Mouse (Mus musculus) common myeloid progenitor, adult 5-6 weeks (primary cell): ENCODE data around the gene Gen1. TPM values are rescaled to one million over a fixed set of nuclear protein-coding genes. Genes with fewer than 3 reads are reported as not detected.

ENCODE experiments used
- ATAC-seq: replicated peaks from 2 replicates; pipeline ENCODE4 v1.8.0; 2016; ENCODE audit warnings: low read depth, mild to moderate bottlenecking, moderate TSS enrichment, inconsistent platforms; ENCODE audit not compliant: poor library complexity, severe bottlenecking
- total RNA-seq: library from RNA; stranded (forward); fragments of 200-1000, 187-1606 nt; gene quantifications from 2 replicates; pipeline ENCODE4 v1.2.3, GENCODE M21; 2017

The Gen1 gene
- total RNA-seq, 1 experiment from 2014 or later, result 28.8 TPM

DNA sequence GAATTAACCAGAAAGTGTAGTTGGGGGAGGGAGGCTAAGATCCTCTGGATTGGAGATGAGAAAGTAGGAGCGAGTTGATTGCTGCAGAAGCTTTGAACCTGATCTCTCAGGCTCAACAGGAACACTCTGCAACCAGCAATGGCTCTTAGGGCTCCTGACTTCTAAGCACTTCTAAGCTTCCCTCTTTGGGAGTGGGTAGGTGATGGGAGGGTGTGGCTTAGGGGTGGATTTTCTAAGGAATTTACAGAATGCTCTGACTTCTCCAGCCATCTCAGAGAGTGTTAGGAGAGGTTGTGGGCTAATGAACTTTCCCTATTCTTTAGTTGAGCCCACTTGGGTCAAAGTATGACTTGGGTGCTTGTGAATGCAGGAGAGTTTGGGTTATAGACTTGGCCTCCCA is 39.5 kb downstream of the Gen1 start:
- no peak for ATAC-seq

DNA sequence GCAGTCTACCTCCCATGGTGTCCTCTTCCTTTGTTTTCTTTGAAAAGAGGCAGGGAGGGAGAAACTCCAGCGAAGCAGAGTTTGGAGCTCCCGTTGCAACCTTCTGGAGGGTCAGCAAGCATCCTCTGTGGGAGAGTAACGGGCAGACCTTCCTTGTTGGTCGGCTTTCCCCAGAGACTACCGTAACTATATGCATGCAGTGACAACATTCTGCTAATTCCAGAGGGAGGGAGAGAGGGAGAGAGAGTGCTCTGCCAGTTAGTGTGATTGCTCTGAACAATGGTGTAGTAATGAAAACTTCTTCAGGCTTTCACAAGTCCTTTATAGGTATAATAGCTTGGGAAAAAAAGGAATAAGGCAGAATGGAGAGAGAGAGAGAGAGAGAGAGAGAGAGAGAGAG is 40.9 kb downstream of the Gen1 start:
- no peak for ATAC-seq

DNA sequence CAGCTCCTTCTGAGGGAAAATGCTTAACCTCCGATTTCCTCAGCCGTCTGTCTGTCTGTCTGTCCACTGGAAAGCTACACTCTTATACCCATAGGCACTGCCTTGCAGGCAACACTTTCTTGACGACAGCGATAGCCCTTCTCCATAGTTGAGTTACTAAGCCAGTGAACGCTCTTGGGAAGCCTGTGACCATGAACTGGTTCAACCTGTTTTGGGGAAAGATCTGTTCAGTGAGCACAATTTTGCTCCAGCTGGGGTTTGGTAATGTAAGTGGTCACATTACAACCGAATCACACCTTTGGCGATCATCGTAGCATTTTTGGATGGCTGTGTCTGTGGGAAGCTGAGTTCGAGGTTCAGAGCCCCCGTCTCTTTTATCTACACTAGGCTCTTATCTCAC is 42.5 kb downstream of the Gen1 start:
- no peak for ATAC-seq

DNA sequence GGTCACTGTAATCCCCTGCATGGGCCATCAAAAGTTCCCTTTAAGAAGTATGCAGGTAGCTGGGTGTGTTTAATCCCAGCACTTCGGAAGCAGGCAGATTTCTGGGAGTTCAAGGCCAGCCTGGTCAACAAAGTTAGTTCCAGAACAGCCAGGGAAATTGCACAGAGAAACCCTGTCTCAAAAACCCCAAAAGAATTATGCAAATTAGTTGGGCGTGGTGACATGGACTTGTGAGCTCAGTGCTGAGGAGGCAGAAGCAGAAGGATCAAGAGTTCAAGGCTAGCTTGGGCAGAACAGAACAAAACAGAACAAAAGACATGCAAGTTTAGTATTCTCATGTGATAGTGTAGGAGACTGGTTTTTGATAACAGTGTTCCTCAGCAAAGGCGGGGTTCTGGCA is 43.0 kb downstream of the Gen1 start:
- ATAC-seq, result no peak

DNA sequence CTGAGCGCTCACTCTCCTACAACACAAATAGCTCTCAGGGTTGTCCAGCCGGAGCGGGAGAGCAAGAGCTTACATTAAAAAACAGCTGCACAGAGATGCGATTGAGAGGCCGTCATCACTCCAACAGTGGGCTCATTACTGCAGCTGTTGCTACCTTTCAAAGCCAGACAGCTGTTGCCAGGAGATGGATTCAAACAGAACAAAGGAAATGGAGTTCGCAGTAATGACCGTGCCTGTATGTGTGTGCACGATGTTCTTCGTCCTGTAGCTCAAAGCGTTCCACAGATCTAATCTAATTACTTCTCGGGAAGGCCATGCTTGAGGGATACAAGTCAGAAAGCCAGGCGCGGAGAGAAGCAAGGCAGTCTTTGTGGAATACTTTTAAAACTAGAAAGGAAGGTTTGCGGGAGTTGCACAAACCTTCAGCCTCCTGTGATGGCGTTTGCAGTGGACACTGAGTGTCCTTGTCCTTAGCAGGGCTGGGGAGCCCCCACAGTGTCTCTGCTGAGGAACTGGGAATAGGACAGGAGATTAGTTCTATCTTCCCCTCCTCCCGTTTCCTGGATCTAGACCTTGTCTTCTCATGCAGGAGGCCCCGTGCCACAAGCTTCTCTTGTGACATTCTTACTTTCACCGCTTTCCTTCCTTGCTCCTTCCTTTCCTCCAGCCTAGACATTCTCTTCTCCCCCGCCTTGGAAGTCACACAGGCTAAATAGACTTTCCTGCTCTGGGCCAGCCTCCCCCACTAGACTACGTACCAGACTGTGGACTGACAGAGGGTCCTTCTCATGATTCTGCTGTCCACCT is 43.9 kb downstream of the Gen1 start:
- no peak for ATAC-seq

DNA sequence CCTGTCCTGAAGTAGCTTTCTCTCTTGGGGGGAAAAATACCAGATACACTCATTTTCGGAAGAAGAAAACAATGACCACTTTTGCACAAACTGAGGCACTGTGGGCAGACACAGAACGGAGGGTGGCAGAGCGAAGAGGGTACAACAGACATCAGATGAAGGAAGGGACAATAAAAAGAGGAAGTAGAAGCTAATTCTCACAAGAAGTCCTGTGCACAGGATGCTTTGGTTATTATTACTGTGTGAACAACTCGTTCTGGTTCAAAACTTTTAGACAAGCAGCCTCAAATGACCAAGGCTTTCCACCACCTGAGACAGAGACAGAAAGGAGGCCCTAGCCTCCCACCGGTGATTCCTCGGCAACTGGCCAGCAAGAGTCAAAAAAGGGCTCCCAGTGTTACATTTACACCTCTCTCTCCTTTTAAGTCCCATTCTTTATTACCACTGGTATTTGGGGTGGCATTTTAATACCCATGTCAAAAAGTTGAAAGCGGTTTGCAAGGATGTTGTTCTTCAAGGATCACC is 47.8 kb downstream of the Gen1 start:
- ATAC-seq, result peak; percentile 87

GRCm38 (mm10) chr12:11216454-11216853 is 49.1 kb downstream of the Gen1 start:
- no peak for ATAC-seq

GRCm38 (mm10) chr12:11215555-11215954 is 50.0 kb downstream of the Gen1 start:
- ATAC-seq, result no peak; the same call in 1 of the 2 replicates

DNA sequence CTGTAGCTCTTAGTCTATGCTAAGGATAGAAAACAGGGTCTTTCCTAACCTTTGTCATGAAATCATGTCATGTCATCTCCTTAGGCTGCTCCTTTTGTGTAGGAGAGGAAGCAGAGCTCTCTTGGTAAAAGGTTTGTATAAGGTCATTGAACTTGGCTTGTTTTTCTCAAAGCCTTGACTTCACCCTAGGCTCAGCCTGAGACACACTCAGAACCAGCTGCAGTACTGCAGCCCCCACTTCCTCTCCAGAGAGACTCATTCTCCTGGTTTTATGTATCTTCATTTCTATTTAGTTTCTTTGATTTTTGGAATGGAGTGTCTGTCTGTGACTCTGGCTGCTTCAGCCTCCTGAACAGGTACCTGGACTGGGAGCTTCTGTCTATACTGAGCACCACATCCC is 50.8 kb downstream of the Gen1 start:
- no peak for ATAC-seq

DNA sequence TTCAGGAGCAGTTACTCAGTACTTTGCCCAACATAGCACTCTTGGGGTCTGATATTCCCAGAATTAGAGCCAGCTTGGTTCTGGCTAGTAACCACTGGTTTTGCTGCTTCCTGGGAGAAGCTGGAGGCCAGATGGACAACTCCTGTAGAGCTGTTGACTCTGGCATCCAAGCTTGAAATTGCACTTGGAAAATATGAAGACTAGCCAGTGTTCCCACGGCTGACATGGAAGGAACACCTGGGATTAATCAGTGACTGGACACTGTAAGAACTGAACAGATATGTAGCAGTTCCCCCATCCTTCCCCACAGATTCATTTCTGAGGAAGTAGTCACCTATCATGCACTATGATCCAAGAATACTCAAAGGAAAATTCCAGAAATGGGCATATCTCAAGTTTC is 52.7 kb downstream of the Gen1 start:
- no peak for ATAC-seq

DNA sequence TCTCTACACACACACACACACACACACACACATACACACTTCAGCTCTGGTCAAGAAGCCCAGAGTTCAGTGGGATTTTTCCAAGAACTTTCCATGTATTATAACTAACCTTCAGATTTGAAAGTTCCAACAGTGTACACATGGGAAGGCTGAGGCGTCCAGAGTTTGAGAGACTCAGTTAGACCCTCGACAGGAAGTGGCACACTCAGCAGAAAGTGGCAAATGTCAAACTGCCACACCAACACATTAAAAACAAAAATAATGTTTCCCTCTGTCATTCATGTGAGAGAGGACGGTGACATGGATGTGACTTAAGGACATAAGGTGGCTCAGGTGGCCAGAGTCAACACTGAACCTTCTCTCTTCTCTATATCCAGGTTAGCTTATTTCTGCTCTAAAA is 55.2 kb downstream of the Gen1 start:
- 0 out of 2 replicates have a peak, but pooled peaks have one; percentile 15 for ATAC-seq

- peak; percentile 85 for ATAC-seq
Measured at GRCm38 (mm10) chr12:11209636-11210035, 56.0 kb downstream of the Gen1 start.

DNA sequence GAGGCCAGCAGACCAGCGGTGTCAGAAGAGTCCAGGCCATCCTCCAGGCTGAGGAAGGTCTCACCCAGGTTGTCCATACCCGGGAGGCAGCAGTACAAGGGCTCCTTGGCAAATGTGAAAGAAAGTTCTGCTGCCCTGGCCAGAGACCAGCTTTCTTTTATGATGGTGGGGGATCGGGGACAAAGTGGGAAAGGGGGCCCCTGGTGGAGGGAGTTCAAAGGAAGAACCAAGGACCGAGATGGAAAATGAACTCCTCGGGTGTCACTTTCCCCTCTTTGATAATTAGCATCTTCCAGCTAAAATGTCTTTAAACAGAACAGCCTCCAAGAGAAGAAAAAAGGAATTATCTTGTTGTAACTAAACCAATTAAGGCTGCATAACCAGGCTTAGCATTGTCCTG is 56.7 kb downstream of the Gen1 start, which contains the start of gene Msgn1:
TSS of gene Msgn1 (minus strand) at position 101 of the 400 bp plus-strand sequence.
- no peak for ATAC-seq

DNA sequence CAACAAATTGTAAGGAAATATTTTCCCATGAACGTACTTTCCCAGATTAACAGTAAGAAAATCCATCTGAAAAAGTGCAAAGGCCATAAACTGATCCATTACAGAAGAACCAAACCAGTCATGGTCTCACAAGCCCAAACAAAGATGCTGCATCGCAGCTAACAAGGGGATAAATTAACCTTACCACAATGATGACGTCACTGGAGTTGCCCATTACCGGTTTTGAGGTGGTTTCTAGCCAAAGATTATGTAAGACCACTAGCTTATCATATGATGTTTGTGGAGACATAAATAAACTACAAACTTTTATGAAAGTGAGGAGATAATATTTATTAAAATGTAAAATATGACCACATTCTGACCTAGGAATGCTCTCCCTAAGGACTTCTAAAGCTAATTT is 59.3 kb downstream of the Gen1 start:
- no peak for ATAC-seq

GRCm38 (mm10) chr12:11203694-11204665 is 61.6 kb downstream of the Gen1 start:
- no peak for ATAC-seq

- 0 out of 2 replicates have a peak, but pooled peaks have one; percentile 42 for ATAC-seq
Measured at GRCm38 (mm10) chr12:11202476-11202875, 63.1 kb downstream of the Gen1 start.

GRCm38 (mm10) chr12:11200711-11201110 is 64.9 kb downstream of the Gen1 start:
- ATAC-seq, result no peak; the same call in 1 of the 2 replicates

DNA sequence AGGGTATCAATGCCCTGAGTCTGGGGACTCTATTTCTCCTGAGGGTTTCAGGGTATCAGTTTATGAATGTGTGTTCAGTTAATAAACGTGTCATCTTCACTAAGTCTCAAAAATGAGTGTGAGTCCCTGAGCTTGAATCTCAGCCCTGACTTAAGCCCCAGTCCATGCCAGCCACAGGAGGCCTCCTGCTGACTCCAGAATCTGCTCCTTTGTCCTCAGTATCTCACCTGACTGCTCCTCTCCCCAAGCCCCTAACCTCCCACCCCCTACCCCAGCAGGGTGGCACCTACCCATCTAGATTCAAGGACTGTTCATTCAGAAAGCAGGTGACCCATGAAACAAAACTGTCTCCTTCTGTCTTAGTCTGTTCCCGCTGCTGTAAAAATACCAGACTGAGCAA is 67.0 kb downstream of the Gen1 start:
- no peak for ATAC-seq

DNA sequence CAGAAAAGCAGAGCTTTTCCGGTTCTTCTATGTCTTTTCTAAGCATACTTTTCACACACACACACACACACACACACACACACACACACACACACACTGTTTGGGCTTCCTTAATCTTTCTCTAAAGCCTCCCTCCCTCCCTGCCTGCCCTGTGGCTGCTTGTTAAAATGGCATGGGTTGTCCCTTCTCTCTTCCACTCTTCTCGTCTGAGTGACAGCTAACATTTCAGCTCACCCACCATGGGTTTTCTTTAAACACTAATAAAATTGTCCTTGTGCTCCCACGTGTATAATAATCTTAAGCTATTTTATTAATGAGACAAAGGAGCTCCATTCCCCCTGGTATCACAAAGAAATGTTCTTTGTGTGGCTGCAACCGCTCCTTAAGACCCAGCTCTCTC is 67.6 kb downstream of the Gen1 start:
- no peak for ATAC-seq

DNA sequence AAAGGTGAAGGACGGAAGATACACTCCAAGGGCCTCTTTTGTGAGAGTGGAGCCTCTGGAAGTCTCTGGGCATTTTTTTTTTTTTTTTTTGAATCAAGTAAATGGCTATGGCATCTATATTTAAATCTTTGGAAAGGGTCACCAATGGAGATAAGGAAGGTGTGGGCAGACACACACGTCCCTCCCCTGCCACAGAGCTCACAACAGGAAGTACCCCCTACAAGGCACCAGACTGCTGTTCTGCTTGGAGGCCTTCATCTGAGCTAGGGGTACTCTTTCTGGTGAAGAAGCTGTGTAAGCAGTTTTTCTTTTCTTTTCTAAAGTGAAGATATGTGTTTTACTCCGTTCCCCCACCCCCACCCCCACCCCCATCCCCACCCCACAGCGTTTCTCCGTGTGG is 68.8 kb downstream of the Gen1 start:
- ATAC-seq, result peak; percentile 19; the same call in 1 of the 2 replicates
